Mouse (Mus musculus) kidney, embryonic 16.5 days (tissue): Measurements from ENCODE around the gene Arl3. TPM values are rescaled to one million over a fixed set of nuclear protein-coding genes. Genes with fewer than 3 reads are reported as not detected.

Experiments used
- ATAC-seq: fragments of 200-750 bp; cut with Nextera tagmentation; 2 replicates; pipeline ENCODE4 v1.8.0; 2017; ENCODE audit warnings: moderate TSS enrichment; ENCODE audit not compliant: low FRiP score, low TSS enrichment
- H3K27ac ChIP-seq: fragments of 300-500 bp; sonication (generic); 2 replicates; pipeline ENCODE4 v1.5.1; 2014; ENCODE audit warnings: low read length
- H3K27me3 ChIP-seq: fragments of 300-500 bp; sonication (generic); 2 replicates; pipeline ENCODE4 v1.6.1; 2014; ENCODE audit warnings: low read length, control low read depth, mixed read lengths; ENCODE audit not compliant: insufficient read depth
- H3K36me3 ChIP-seq: fragments of 300-500 bp; sonication (generic); 2 replicates; pipeline ENCODE4 v1.6.1; 2014; ENCODE audit warnings: low read length, control low read depth, mixed read lengths; ENCODE audit not compliant: insufficient read depth
- H3K4me1 ChIP-seq: fragments of 300-500 bp; sonication (generic); 2 replicates; pipeline ENCODE4 v1.6.1; 2014; ENCODE audit warnings: low read length, control low read depth, mixed read lengths; ENCODE audit not compliant: insufficient read depth
- H3K4me2 ChIP-seq: fragments of 300-500 bp; sonication (generic); replicated peaks from 2 replicates; pipeline ENCODE4 v1.6.1; 2014; ENCODE audit warnings: low read depth, low read length
- H3K4me3 ChIP-seq: fragments of 300-500 bp; sonication (generic); 2 replicates; pipeline ENCODE4 v1.5.1; 2014; ENCODE audit warnings: mild to moderate bottlenecking, low read length
- H3K9ac ChIP-seq: fragments of 300-500 bp; sonication (generic); replicated peaks from 2 replicates; pipeline ENCODE4 v1.6.1; 2014; ENCODE audit warnings: low read length
- H3K9me3 ChIP-seq: fragments of 300-500 bp; sonication (generic); 2 replicates; pipeline ENCODE4 v1.6.1; 2016; ENCODE audit warnings: low read length, control low read depth
- WGBS: fragments of 180-500 bp; shearing (Covaris S2); extraction: QIAGEN DNeasy Blood & Tissue Kit; methylation state at CpG from one replicate; pipeline ENCODE4 v1.1.7; 2014; 5-methylcytosine and 5-hydroxymethylcytosine counted together
- polyA plus RNA-seq: library from polyadenylated mRNA; unstranded; fragments of >200 nt; fragmentation: Nextera tagmentation; extraction: Ambion mirVana; gene quantifications from 2 replicates; pipeline ENCODE4 v1.2.1, GENCODE M21; 2015

The Arl3 gene
- polyA plus RNA-seq, 1 experiment from 2014 or later = 148 TPM

DNA sequence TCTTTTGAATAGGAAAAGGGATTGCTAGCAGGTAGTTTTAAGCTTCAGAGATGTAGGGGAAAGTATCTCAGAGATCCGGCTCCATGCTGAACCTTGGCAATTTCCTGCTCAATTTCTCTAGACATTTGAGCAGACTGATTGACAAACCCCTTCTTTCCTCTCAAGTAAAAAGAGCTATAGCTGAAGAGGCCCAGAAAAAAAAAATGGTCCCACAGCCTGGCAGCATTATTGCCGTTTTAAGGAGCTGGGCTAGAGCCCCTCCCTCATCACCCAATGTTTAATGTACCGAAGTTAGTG is 73.5 kb downstream of the Arl3 start:
- H3K4me2 ChIP-seq = peak overlapping the region; percentile 46
- peaks cover 10% of the 10 kb centered on the region for H3K4me1 ChIP-seq
- ATAC-seq = no peak
- no peaks in the 10 kb centered on the region for H3K36me3 ChIP-seq
- H3K27me3 ChIP-seq = no peaks in the 10 kb centered on the region
- H3K27ac ChIP-seq = peak overlapping the region; percentile 89
- no peaks in the 10 kb centered on the region for H3K9me3 ChIP-seq
- WGBS = 0% methylated on average over 3 of the region's 3 CpGs
- peak overlapping the region; percentile 29 for H3K4me3 ChIP-seq
- peak overlapping the region; percentile 61 for H3K9ac ChIP-seq

GRCm38 (mm10) chr19:46497230-46497629 is 75.8 kb downstream of the Arl3 start:
- Histone ChIP-seq H3K9me3 (no peaks in the 10 kb centered on the region), H3K27ac (no peak overlapping the region), H3K9ac (no peak overlapping the region), H3K4me2 (no peak overlapping the region), H3K36me3 (no peaks in the 10 kb centered on the region), H3K4me1 (peaks cover 7% of the 10 kb centered on the region; the same call in 1 of the 2 replicates), H3K27me3 (no peaks in the 10 kb centered on the region), H3K4me3 (no peak overlapping the region)
- no peak for ATAC-seq
- 64% methylated on average over 2 of the region's 2 CpGs for WGBS

GRCm38 (mm10) chr19:46495136-46495535 is 77.9 kb downstream of the Arl3 start:
- 0 out of 2 replicates have a peak overlapping the region, but pooled peaks have one; percentile 15 for H3K27ac ChIP-seq
- no peak overlapping the region for H3K4me2 ChIP-seq
- H3K27me3 ChIP-seq = no peaks in the 10 kb centered on the region
- no peak overlapping the region for H3K4me3 ChIP-seq
- 57% methylated on average over 8 of the region's 8 CpGs for WGBS
- no peaks in the 10 kb centered on the region for H3K9me3 ChIP-seq
- peaks cover 12% of the 10 kb centered on the region for H3K4me1 ChIP-seq
- ATAC-seq = no peak
- no peaks in the 10 kb centered on the region for H3K36me3 ChIP-seq
- peak overlapping the region; percentile 26; the same call in 1 of the 2 replicates for H3K9ac ChIP-seq

GRCm38 (mm10) chr19:46490634-46491033 is 82.4 kb downstream of the Arl3 start:
- H3K4me2 ChIP-seq = no peak overlapping the region
- H3K4me3 ChIP-seq = no peak overlapping the region
- 0% methylated on average over 2 of the region's 2 CpGs for WGBS
- H3K9me3 ChIP-seq = no peaks in the 10 kb centered on the region
- ATAC-seq = peak; percentile 55; the same call in 1 of the 2 replicates
- peaks cover 10% of the 10 kb centered on the region for H3K36me3 ChIP-seq
- peaks cover 11% of the 10 kb centered on the region for H3K4me1 ChIP-seq
- no peak overlapping the region for H3K9ac ChIP-seq
- no peak overlapping the region for H3K27ac ChIP-seq
- H3K27me3 ChIP-seq = no peaks in the 10 kb centered on the region

- Histone ChIP-seq H3K4me2 (no peak overlapping the region), H3K36me3 (peaks cover 12% of the 10 kb centered on the region), H3K27ac (no peak overlapping the region), H3K4me3 (no peak overlapping the region), H3K9ac (no peak overlapping the region), H3K9me3 (no peaks in the 10 kb centered on the region), H3K27me3 (no peaks in the 10 kb centered on the region), H3K4me1 (peaks cover 19% of the 10 kb centered on the region)
- ATAC-seq = no peak
- 91% methylated on average over 1 of the region's 1 CpGs for WGBS
These were observed 83.5 kb downstream of the Arl3 start for GRCm38 (mm10) chr19:46489448-46489847.

GRCm38 (mm10) chr19:46486709-46487108 is 86.3 kb downstream of the Arl3 start:
- Histone ChIP-seq H3K36me3 (peaks cover 12% of the 10 kb centered on the region), H3K27ac (peak overlapping the region; percentile 13; the same call in 1 of the 2 replicates), H3K4me1 (peaks cover 47% of the 10 kb centered on the region), H3K9me3 (no peaks in the 10 kb centered on the region), H3K4me2 (no peak overlapping the region), H3K9ac (0 out of 2 replicates have a peak overlapping the region, but pooled peaks have one; percentile 24), H3K27me3 (no peaks in the 10 kb centered on the region), H3K4me3 (no peak overlapping the region)
- no peak for ATAC-seq
- 73% methylated on average over 2 of the region's 2 CpGs for WGBS

GRCm38 (mm10) chr19:46485847-46486246 is 87.2 kb downstream of the Arl3 start:
- Histone ChIP-seq H3K36me3 (peaks cover 12% of the 10 kb centered on the region), H3K27ac (no peak overlapping the region), H3K9me3 (no peaks in the 10 kb centered on the region), H3K4me2 (no peak overlapping the region), H3K4me3 (no peak overlapping the region), H3K27me3 (no peaks in the 10 kb centered on the region), H3K4me1 (peaks cover 53% of the 10 kb centered on the region), H3K9ac (no peak overlapping the region)
- no peak for ATAC-seq
- 51% methylated on average over 9 of the region's 9 CpGs for WGBS

- H3K27ac ChIP-seq = peak overlapping the region; percentile 91
- peaks cover 49% of the 10 kb centered on the region for H3K4me1 ChIP-seq
- H3K4me2 ChIP-seq = no peak overlapping the region
- 44% methylated on average over 5 of the region's 5 CpGs for WGBS
- peaks cover 12% of the 10 kb centered on the region for H3K36me3 ChIP-seq
- H3K9me3 ChIP-seq = no peaks in the 10 kb centered on the region
- no peak overlapping the region for H3K4me3 ChIP-seq
- no peak; the same call in 1 of the 2 replicates for ATAC-seq
- no peaks in the 10 kb centered on the region for H3K27me3 ChIP-seq
- peak overlapping the region; percentile 48; the same call in 1 of the 2 replicates for H3K9ac ChIP-seq
These were observed 88.5 kb downstream of the Arl3 start for GRCm38 (mm10) chr19:46484518-46484917.

DNA sequence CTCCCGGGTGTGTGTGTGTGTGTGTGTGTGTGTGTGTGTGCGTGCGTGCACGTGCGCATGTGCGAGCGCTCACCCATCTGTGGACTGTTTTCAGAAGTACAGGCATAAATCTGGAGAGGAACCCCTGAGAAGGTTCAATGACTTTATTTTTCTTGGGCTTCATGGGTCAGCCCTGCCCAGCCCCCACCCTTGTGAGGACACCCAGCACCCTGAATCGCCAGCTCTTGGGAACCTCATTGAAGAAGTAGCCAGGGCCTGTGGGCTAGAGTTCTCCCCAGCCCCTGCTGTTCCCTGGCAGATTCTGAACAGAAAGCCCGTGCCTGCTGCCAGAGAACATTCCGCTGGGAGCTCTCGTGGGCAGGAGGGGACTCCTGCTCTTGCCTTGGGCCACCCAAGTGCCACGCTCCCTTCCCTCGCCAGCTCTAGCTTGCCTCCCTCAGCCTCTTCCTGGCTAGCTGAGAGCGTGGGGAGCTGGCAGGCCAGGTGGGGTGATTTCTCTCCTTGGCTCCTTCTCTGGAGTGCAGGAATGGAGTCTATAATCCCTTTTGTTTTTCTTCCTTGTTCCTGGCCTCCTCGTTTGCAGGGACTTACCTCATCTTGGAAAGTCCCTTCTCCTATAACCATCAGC is 89.2 kb downstream of the Arl3 start:
- no peak overlapping the region for H3K4me2 ChIP-seq
- H3K36me3 ChIP-seq = peaks cover 12% of the 10 kb centered on the region
- peak overlapping the region; percentile 48 for H3K9ac ChIP-seq
- H3K27ac ChIP-seq = peak overlapping the region; percentile 91
- no peaks in the 10 kb centered on the region for H3K9me3 ChIP-seq
- no peaks in the 10 kb centered on the region for H3K27me3 ChIP-seq
- H3K4me1 ChIP-seq = peaks cover 56% of the 10 kb centered on the region
- H3K4me3 ChIP-seq = no peak overlapping the region
- no peak for ATAC-seq
- WGBS = 29% methylated on average over 15 of the region's 15 CpGs

DNA sequence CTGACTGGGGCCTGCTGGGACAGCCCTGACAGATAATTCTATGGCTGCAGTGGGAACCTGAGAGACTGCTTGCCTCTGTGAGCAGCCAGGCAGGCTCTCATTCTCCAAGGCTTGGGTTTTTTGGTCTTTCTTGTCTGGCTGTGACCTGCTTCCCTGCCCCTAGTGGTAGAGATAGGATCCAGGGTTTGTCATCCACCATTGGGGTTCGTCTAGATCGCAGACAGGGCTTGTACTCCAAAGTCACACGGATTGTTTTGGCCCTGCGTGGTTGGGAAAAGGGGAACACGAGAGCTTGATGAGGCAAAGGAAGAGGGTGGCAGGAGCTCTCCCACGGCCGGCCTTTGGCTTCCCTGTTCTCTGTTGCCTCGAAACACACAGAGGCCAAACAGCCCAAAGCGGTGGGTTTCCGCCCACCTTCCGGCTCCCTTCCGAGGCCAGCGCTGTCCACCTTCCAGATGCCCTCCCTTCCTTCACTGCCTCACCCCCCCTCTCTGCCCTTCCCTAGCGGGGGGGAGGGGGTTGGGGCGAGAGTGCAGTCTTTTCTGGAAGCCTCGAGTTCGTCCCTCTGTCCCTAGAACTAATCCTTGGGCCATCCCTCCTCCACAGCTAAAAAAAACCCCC is 90.0 kb downstream of the Arl3 start:
- 10% methylated on average over 17 of the region's 17 CpGs for WGBS
- Histone ChIP-seq H3K36me3 (peaks cover 16% of the 10 kb centered on the region), H3K27me3 (no peaks in the 10 kb centered on the region), H3K4me1 (peaks cover 64% of the 10 kb centered on the region), H3K27ac (peak overlapping the region; percentile 91), H3K9me3 (no peaks in the 10 kb centered on the region), H3K4me2 (0 out of 2 replicates have a peak overlapping the region, but pooled peaks have one; percentile 17), H3K9ac (peak overlapping the region; percentile 47), H3K4me3 (no peak overlapping the region)
- no peak for ATAC-seq
